Mouse (Mus musculus) embryo, embryonic 11 days (tissue): ENCODE measurements at regions not wholly inside any gene's neighbourhood (a gene's known extent, or its start where the extent isn't known, plus 50 kb on each side); places are given as distances from the start of the nearest gene placed in this dataset.

Experiments used
- DNase-seq: peaks from one replicate; pipeline ENCODE4 v3.0.0-alpha.2; 2015

DNA sequence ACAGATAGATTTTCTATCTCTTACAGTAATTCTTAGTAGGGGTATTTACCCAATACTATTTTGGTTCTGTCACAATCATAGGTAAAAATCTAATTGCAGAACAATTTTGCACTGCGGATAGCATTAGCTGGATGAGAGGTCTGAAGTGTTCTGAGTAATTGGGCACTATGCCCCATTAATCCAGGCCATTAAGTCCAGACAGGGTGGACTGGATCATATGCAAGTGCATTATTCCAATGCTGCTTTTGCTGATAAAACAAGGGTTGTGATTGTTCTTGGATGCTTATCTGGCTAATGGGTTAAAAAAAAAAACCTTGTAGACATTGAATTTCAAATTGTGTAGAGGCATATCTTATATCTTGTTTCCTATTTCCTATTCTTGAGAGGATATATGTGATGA lies 1732.6 kb upstream of the Gm6569 start:
- no peak for DNase-seq

DNA sequence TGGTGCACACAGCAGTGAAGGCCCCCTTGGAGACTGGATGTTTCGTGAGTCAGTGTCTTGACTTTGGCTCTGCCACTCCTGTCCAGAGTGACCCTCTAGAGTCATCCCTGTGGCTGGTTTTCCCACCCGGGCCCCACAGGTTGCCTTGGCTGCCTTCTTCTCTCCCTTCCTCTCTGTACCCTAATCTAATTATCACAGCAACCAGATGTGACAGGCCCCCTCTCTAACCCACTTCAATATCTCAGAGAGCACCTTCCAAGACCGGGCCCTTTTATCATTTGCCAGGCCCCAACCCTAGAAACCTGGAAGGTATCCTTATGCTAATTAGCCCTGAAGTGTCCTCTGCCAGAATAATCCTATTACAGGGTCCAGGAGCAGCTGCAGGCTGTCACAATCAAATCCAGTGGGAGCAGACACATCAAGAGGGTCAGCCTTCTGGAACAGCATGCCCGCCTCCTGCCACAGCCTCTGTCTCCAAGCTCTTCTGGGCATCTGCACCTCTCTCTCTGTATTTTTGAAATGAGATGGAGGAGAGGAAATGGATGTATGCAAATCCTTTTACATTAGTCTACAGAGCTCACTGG lies 1728.4 kb upstream of the Gm6569 start:
- no peak for DNase-seq

DNA sequence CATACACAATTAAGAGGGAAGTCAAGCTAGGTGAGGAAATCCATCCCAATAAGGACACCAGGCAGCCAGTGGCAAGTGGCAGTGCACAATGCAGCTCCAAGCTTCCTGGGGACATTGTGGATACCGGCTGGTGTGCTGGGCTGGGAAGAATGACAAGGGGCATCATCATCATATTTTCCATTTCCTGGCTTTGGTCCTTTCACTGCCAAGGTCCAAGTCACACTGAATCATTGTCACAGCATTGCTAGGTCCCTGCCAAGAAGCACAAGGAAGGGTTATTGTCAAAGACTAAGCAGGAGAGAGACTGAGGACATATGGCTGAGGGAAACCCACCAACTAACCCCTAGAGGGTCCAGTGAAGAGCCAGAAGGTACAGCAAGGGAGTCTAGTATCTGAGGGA lies 1723.8 kb upstream of the Gm6569 start:
- DNase-seq = no peak

DNA sequence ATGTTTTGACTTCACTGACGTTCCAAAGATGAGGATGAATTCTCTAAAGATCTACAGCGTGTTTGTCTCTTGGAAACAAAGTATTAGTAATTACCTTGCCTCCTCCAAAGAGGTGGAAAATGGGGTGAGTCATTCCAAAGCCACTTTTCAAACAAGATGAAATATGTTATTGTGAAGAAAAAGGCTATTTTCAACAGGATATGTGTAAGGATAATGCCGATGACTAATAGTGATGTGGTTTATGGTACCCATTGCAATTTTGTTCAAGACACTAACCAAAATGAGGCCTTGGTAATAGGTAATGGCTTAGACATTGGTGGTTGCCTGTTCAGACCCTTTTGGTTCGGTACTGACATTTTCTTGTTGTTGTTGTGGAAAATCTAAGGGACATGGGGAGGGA lies 1717.6 kb upstream of the Gm6569 start:
- no peak for DNase-seq

DNA sequence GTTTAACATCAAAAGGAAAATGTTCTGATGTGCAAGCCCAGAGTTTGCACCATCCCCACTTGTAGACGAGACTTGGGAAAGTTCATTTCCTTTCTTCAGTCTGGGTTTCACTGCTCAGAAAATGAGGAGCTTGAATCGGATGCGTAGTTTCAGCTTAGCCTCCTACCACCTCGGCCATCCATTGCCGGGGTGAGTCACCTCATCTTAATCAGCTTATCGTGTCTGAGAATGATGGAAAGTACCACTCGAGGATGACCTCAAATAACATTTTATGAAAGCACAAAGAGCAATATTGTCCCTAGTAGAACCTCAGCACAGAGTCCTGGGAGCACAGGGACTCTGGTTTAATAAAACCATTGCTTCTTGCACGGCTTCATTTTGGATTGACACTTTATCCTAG lies 1700.1 kb upstream of the Gm6569 start:
- no peak for DNase-seq

DNA sequence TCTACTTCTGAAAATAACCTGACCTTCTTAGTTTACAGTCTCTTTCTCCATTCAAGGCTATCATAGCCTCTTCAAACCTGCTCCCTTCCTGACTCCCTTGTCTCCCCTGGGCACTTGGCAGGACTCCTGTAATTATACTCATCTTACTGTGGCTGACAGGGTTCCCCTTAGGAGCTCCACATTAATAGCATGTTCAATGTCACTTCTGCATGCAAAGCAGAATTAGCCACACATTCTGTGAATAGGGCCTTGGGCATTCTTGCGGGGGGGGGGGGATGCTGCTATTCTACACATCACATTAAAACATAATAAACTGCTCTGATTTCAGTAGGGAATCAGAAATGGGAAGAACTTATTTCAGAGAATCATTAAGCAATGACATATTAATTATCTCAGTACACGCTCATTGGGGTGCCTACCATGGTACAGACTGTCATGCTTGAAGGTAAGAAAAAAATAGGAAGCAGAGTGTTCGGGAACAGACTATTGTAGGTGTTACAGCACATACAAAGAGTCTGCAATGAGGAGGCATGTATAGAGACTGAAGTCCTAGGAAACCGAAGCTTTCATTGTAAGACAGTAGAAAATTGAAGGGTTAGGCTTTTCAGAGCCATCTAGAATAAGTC lies 1698.3 kb upstream of the Gm6569 start:
- no peak for DNase-seq

DNA sequence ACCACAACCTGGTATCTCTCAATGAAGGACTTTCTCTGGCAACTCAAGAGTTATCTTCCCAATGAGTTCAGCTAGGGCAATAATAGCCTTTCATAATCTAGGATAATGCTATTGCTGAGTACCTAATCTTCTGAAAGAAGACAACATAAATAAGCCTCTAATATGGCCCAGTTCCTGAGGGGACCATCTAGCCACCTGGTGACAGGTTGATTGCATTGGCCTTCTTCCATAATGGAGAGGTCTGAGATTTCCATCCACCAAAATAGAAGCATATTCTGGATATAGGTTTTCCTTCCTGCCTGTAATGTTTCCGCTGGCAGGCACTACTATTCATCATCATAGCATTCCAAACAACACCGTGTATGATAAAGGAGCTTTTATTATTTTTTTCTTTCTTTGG lies 1694.2 kb upstream of the Gm6569 start:
- no peak for DNase-seq

DNA sequence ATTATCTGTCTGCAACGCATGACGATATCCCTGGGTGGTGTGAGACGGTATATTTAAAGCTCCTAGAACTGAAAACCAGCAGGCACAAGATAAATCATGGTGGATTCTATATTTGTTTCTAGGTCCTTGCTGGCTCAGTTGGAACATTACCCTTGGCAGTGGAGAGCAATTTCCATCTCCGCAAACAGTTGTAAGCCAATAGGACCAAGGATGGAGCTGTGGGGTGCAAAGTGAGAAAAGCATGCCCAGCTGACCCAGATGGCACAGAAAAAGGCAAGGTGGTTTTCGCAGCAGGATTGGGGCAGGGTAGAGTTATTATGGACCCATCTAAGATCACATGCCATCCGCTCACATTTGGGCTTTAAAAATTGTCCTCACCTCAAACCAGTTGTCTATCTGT lies 1683.8 kb upstream of the Gm6569 start:
- DNase-seq = no peak

DNA sequence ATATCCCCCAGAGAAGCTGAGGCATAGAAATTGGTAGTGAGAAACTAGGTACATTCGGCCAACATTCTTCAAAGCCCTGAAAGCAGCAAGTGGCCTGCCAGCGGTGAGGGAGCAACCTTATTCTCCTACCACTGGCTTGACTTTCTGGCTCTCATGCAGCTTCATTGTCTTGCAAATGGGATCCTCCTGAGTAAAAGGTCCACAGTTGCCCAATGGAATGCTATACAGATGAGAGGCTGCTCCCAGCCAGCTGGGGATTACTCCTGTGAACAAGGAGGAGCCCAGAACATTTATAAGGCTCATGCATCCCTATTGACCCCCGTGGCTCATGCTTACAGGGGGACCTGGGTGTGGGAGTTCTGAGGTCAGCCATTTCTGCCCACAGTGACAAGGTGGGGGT lies 1675.9 kb upstream of the Gm6569 start:
- DNase-seq = no peak

DNA sequence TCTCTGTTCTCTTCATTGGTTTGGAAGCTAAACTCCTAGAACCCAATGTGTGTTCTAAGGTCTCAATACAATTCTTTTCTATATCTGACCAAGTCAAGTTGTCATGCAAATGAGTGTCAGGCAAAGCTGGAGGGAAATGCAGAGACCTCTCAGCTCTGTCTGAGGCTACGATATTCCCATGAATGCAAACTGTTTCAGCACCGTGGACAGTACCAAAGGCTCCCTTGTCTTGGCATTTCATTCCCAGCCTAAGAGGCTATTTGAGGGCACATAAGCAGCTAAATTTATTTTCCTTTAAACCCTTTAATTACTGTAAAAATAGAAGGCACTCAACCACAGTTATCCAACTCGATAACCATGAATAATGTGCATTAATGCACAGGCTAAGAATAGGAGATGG lies 1633.5 kb upstream of the Gm6569 start:
- peak; percentile 76 for DNase-seq

DNA sequence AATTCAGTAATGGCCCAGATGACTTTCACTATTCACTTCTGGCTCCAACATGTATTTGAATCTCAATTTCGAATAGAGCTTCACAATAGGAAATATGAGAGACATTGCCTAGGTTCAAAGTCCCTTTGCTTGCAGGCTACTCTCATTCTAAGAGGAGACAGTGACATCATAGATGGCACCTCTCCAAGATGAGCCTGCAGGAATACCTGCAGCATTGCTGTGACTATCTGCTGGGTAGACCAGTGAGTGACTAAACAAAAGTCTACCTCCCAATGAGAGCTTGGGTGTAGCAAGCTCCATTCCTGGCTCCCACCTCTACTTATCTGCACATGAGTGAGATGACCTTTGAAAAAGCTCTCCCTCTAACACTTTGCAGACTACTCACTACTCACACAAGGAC lies 1632.6 kb upstream of the Gm6569 start:
- no peak for DNase-seq

DNA sequence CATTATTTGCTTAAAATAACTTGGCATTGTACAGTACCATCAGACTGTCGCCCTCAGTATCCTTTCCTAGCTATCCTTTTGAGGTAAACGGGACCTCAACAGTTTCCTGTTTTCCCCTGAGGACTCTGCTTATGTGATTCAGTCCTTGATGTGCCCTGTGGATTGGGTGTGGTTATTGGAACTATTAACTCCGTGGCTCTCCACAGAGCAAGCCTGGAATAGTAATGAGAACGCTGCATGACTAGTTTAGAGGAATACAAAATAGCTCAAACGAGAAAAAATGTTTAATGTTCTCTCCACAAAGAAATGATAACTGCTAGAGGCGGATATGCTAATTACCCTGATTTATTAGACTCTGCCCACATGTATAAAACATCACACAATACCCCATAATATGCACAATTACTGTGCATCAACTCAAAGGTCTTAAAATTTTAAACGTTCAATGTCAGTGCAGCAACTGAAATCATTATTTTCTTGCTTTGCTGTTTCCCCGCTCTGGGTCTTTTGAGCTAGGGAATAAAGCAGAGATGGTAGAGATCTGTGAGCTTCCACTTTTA lies 1629.0 kb upstream of the Gm6569 start:
- no peak for DNase-seq

DNA sequence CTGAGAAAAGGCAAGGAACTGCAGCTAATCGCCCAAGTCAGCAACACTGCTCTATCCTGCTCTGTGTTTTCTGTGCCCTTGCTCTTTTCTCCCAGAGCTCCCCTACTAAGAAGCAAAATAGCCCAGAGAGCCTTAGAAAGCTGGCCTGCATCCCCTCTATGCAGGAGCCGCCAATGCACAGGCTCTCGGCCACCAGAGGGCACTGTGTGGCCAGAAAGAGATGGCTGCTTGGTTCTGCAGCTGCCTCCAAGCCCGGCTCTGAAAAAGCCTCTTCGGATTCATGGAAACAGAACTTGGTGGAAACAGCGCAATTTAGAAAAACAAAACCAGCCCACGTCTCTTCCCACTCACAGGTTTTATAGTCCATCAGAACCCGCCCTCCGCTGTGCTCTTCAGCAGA lies 1628.4 kb upstream of the Gm6569 start:
- DNase-seq = peak; percentile 83

DNA sequence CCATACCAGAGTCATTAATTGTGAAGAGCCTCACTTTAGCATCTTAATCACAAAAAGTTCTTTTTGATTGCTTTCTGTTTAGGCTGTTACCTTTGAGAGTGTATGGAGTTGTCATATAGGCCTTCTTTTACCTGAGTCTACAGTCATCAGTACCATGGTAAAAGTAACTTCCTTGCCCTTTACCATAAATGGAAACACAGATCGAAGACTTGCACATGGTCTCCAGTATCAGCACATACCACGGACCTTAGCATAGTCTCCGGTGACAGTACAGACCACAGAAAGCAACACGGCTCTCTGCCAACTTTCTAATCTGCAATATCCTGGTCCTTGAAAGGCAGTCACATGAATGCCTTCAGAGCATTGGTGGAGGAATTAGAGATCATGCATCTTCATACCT lies 1626.8 kb upstream of the Gm6569 start:
- DNase-seq = no peak

DNA sequence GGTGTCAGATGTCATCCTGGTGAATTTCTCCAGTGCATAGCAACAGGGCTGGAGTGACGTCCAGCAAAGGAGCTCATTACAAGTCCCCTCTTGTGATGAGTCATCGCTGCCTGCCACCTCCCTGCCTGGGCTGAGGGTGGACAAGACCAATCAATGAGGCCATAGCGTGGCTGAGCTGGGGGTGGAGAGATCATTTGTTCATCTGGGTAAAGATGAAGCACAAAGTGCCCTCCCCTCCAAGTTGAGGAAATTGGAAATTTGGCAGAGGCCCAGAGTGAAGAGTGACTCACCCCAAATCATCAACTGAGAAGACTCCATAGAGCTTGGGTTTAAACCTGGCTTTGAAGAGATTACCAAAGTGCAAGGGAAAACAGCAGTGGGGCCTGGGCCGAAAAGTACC lies 1626.3 kb upstream of the Gm6569 start:
- DNase-seq = no peak

DNA sequence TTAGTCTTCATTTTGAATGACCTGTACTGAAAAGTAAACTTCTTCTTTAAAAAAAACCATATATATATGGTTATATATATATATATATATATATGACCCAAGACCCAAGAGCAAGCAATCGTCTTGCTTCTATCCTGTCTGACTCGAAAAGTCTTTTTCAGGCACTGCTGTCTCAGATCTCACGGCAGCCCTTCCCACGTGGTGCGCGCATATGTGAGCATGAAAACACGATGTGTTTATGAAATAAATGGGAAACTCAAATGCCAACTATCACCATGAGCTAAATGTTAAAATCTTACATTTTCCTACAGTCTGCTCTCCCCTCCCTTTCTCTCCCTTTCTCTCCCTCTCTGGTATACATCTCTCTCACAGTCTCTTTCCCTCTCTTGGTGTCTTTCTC lies 1625.4 kb upstream of the Gm6569 start:
- DNase-seq = no peak

DNA sequence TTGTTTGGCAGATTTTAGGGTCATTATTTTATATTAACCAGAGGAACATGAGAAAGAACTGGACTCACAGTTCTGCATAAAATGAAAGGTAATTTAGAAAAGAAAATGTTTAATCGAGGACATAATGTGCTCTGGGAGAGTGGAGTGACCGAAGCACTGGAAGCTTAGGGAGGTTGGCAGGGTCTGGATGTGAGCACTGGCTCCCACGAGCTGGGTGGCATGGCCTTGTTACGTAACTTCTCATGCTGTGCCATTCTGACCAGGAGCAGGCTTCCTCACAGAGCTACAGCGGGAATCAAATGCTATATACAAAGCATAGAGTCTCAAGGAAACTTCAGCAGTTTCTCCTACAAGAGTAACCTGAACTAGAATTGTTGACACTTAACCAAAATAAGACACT lies 1616.6 kb upstream of the Gm6569 start:
- DNase-seq = no peak

DNA sequence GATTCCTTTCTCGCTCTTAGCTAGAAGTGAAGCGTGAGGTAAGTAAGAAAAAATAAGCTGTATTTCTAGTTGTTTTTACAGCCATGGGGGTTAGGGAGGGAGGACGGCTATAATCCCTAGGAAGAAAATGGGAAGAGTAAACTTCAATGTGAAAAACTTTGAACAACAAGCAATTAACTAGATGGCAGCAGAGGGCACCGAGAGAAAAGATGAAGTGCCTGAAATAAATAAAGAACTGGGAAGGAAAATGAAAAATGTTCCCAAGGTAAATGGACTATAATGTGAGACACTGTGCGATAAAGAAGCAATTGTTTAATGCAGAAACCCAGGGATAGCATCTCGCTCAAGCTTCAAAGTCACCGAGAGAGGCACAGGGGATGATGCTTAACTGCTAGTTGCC lies 1614.4 kb upstream of the Gm6569 start:
- no peak for DNase-seq

DNA sequence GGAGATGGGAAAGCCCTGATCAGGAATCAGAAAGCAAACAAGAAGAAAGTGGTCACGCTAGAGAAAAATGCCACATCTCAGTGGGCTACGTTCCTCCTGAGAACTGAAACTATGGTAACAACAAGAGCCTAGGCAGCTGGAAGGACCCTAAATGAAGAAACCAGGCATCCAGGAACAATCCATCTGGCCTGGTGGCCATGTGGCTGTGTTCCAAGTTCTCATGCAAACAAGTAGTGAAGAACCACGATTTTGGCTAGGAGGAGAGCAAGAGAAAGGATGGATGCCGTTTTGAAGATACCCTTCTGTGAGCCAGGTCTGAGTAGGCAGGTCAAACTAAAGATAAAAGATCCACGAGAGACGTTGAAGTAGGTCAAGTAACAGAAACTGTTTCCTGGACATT lies 1613.6 kb upstream of the Gm6569 start:
- no peak for DNase-seq

DNA sequence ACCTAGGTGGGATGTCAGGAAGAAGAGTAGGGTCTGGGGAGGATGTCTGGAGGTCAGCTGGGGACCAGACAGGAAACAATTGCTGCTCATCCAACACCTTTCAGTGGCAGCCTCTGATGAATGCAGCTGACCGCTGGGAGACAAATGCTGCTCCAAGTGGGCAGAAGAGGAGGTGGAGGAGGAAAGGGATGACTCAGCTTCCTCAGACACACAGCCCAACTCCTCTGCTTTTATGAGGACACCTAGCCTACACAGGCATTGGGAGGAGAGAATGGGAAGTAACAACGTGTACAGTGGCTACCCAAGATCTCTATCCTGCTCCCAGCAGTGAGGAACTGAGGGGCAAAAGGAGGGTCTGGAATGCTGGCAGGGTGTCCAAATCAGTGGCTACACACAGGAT lies 1602.0 kb upstream of the Gm6569 start:
- DNase-seq = no peak

DNA sequence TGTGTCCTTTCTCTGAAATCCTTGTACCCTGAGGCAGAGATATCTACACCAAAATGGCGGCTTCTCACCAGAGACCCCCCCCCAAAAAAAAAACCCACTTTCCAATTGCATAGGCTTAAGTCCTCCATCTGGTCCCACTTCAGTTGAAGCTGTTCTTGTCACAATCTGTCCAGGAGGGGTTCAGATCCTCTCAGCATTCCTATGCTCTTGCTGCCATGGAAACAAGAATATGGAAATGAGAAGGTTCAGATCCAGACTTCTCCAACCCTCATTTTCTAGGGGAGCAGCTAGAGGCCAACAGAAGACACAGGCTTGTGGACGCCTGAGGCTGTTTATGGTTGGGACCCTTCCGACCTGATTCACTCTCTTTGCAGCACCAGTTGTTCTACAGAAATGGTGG lies 1569.7 kb upstream of the Gm6569 start:
- no peak for DNase-seq

DNA sequence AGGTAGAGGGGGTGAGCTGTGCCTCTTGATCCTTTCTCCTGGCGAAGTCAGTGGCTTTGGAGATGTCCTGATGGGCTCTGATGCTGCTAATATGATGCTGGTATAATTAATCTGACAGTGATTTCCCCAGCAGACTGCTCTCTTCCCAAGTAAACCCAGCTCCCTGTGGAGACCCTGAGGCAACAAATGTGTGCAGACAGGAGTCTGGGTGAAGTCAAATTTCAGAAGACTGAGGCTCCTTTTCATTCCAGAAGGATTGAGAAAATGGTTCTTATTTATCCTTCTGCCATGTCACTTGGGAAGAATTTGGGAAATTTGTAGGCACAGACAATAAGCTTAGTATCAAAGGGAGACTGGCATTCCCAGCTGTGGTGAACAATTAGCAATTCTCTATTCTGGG lies 1550.5 kb upstream of the Gm6569 start:
- no peak for DNase-seq

DNA sequence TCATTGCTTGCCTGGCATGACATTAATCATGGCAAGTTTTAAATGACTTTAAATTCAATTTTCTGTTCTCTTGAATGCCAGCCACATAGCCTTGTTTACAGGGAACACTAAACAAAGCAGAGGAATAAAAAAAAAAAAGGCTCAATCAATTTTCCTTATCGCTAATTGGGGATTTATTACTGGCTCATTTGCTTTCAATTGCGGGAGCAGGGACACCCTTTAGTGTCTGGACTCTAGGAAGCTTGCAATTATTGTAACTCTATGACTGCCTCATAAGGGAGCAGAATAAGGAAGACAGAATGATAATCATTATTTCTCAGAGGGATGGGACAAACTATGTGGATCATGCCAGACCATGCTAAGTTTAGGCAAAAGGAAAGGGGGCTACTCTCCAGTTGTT lies 1537.7 kb upstream of the Gm6569 start:
- no peak for DNase-seq

DNA sequence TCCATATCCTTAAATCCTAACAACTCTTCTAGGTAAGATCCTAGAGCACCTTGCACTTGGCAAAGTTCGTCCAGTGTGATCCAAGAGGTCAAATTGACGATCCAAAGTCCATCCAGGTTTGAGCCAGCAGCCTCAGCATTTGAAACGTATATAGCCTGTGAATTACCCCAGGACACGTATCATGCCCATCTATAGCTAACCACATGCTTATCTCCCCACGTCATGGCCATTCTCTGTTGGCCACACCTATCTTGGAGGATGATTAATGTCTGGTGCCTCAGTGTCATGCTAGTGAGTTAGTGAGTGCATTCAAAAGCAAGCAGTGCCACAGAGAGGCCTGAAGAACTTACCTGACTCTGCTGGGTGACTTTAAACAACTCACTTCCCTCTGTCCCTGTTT lies 1521.9 kb upstream of the Gm6569 start:
- no peak for DNase-seq

DNA sequence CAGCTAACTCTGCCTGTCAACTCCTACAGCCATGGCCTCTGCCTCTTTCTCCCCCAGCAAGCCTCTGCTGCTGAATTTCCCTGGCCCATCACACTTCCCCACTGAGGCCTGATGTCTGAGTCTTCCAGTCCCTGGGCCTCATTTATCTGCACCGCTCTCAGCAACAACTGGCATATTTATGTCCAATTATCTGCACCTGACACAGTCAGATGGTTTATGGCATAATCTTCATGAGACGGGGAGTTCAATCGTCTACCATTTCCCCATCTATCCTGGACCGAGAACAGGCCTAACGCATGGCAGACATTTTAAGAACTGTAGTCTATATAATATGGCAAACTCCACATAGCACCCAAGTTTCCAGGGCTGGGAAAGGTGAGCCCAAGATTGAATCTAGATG lies 1512.8 kb upstream of the Gm6569 start:
- no peak for DNase-seq
